Mouse (Mus musculus) testis, adult 2 months (tissue): Measurements from ENCODE around the gene Trim40. TPM values are rescaled to one million over a fixed set of nuclear protein-coding genes. Genes with fewer than 3 reads are reported as not detected.
A peak's percentile ranks its signal among the peaks of the same experiment; 100 is the strongest.

Experiments used
- H3K27ac ChIP-seq: fragments of 200-500 bp; 2 replicates; pipeline ENCODE4 v1.5.1; 2012; ENCODE audit warnings: low read depth, low read length; ENCODE audit not compliant: control insufficient read depth, insufficient read depth
- H3K27me3 ChIP-seq: fragments of 200-500 bp; 2 replicates; pipeline ENCODE4 v1.6.1; 2012; ENCODE audit warnings: mild to moderate bottlenecking, low read length, moderate library complexity; ENCODE audit not compliant: control insufficient read depth, insufficient read depth
- H3K36me3 ChIP-seq: fragments of 200-500 bp; 2 replicates; pipeline ENCODE4 v1.6.1; 2012; ENCODE audit warnings: mild to moderate bottlenecking, low read length; ENCODE audit not compliant: control insufficient read depth, insufficient read depth
- H3K4me1 ChIP-seq: fragments of 200-500 bp; 2 replicates; pipeline ENCODE4 v1.6.1; 2012; ENCODE audit warnings: low read length; ENCODE audit not compliant: control insufficient read depth, insufficient read depth
- H3K4me3 ChIP-seq: fragments of 200-500 bp; 2 replicates; pipeline ENCODE4 v1.5.1; 2012; ENCODE audit warnings: low read depth, mild to moderate bottlenecking, low read length, moderate library complexity, mixed read lengths; ENCODE audit not compliant: control insufficient read depth
- CTCF ChIP-seq: fragments of 200-500 bp; IDR thresholded peaks from 2 replicates; pipeline ENCODE4 v1.5.1; 2012; ENCODE audit warnings: low read depth, mild to moderate bottlenecking, inconsistent platforms, low read length, moderate library complexity; ENCODE audit not compliant: control insufficient read depth, insufficient read depth, insufficient replicate concordance
- POLR2A ChIP-seq: fragments of 200-500 bp; IDR thresholded peaks from 2 replicates; pipeline ENCODE4 v1.6.1; 2012; ENCODE audit warnings: low read depth, mild to moderate bottlenecking, inconsistent platforms, low read length, moderate library complexity; ENCODE audit not compliant: control insufficient read depth
- polyA plus RNA-seq: library from polyadenylated mRNA; depleted of rRNA; stranded (reverse); fragments of >200 nt; gene quantifications from 2 replicates; pipeline ENCODE4 v1.2.3, GENCODE M21; 2012

Trim40 gene
- polyA plus RNA-seq, 1 experiment: not detected

DNA sequence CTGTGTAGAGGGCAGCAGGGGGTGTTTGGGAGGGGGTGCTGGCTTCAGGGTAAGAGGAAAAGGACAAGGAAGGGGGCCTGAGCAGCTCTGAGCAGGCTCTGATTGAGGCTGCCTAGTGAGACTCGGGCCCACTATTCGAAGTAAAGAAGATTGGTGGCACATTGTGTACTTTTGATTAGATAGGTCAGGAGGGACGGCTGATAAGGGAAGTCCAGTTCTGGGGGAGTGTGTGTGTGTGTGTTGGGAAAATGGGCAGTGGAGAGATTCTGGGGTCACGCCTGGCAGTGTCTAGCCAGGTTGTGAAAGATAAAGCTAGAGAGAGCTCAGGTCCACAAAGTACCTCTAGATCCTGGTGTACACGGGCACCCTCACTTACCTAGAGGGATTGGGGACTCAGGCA is 38.3 kb downstream of the Trim40 start:
- no peak for TF ChIP-seq CTCF
- no peak for TF ChIP-seq POLR2A
- H3K27me3 ChIP-seq: no peaks in the 10 kb centered on the region
- H3K27ac ChIP-seq: no peak overlapping the region
- no peaks in the 10 kb centered on the region for H3K36me3 ChIP-seq
- no peak overlapping the region for H3K4me3 ChIP-seq
- H3K4me1 ChIP-seq: no peaks in the 10 kb centered on the region; the same call in 1 of the 2 replicates

DNA sequence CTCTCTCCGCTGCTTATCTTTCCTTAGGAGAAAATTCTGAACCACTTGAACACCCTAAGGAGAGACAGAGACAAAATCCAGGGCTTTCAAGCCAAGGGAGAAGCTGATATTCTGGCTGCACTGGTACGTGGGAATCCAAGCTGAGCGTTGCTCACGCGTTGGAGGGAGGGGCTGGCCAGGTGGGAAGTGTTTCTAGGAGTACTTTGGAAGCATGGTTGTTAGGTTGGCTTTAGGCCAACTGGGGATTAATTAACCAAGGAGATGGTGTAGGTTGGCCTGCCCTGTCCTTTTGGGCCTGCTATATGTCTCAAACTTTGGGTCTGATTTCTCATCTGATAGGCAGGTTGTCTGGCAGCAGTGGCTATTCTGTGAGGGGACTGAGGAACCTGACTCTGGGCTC is 38.7 kb downstream of the Trim40 start:
- H3K36me3 ChIP-seq: no peaks in the 10 kb centered on the region
- H3K27ac ChIP-seq: no peak overlapping the region
- no peak overlapping the region for H3K4me3 ChIP-seq
- TF ChIP-seq POLR2A (no peak), CTCF (no peak)
- no peaks in the 10 kb centered on the region for H3K27me3 ChIP-seq
- no peaks in the 10 kb centered on the region; the same call in 1 of the 2 replicates for H3K4me1 ChIP-seq

DNA sequence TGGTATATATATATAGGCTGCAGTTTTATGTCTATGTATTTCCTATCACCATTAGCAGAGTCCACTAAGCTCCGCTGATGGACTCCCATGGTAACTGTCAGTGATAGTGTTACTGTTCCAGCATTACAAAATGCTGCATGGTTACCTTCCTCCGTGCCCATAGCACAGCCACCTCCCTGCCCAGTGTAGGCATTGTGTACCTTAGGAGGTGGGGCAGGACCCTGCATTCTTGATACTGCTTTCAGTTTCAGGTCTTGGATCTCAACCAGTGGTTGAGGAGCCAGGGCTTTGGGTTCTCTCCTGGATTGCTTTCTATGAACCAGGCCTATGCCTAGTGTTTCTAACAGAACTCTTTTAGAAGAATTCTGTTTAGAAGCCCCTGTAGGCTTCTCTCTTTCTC is 39.9 kb downstream of the Trim40 start:
- Histone ChIP-seq H3K4me3 (no peak overlapping the region), H3K27ac (peak overlapping the region; percentile 27; the same call in 1 of the 2 replicates), H3K27me3 (no peaks in the 10 kb centered on the region), H3K36me3 (no peaks in the 10 kb centered on the region), H3K4me1 (no peaks in the 10 kb centered on the region; the same call in 1 of the 2 replicates)
- no peak for TF ChIP-seq CTCF
- no peak for TF ChIP-seq POLR2A

DNA sequence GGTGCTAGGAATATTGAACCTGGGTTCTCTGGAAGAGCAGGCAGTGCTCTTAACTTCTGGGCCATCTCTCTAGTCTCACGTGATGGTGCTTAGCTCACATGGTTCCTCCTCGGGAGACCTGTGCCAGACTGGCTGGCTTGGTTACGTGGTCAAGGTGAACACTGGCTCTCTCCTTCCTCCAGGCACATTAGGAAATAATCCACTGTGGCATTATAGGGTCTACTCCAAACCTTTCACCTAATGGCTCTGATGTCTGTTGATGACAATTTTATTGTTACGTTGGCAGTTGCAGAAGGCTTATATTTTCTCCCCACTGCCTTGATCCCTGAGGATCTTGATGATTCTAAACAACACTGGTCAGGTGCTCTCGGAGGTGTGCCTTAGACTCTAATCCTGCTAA is 41.0 kb downstream of the Trim40 start:
- H3K4me3 ChIP-seq: no peak overlapping the region
- no peak for TF ChIP-seq POLR2A
- no peak for TF ChIP-seq CTCF
- no peaks in the 10 kb centered on the region for H3K27me3 ChIP-seq
- H3K4me1 ChIP-seq: no peaks in the 10 kb centered on the region; the same call in 1 of the 2 replicates
- no peaks in the 10 kb centered on the region for H3K36me3 ChIP-seq
- no peak overlapping the region for H3K27ac ChIP-seq

DNA sequence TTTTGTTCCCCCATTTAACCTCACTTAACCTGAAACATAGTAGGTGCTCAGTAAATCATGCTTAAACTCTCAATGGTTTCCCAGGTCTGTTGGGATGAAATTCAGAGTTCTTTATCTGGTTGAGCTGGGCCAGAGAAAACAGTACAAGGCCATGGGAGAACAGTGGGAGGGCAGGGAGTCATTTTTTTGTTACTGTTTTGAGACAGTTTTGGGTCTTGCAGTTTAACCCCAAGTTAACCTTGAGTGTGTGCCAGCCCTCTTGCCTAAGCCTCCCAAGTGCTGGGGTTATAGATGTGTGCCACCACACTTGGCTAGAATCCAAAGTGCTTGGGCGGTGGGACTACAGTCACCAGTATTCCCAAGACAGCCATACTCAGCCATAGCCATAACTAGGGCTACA is 45.2 kb downstream of the Trim40 start:
- H3K27ac ChIP-seq: no peak overlapping the region; the same call in 1 of the 2 replicates

DNA sequence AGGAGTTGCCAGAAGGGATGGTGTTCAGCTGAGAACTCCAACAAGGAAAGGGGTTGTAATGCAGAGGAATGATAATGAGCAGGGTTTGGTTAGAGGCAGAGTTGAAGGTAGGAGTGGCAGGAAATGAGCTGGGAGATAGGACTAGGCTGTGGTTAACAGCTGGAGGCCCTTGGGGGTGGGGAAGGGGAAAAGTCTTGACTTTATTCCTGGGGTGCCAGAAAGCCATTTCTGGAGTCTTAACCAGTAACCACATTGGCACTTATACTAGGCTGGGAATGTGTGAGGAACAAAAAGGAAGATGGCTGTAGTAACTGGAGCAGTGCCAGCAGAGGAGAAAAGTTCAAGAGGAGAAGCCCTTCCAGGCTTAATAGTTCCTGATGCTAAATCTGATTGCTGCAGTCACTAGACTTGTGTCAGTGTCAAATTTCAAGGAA is 45.6 kb downstream of the Trim40 start:
- no peak for TF ChIP-seq CTCF
- TF ChIP-seq POLR2A: no peak
- Histone ChIP-seq H3K27ac (peak overlapping the region; percentile 36), H3K36me3 (no peaks in the 10 kb centered on the region)

More for the DNA sequence above, 45.2 kb downstream of the Trim40 start:
- Histone ChIP-seq H3K4me1 (no peaks in the 10 kb centered on the region; the same call in 1 of the 2 replicates), H3K36me3 (no peaks in the 10 kb centered on the region), H3K27me3 (no peaks in the 10 kb centered on the region), H3K4me3 (no peak overlapping the region)
- TF ChIP-seq POLR2A (no peak), CTCF (no peak)

DNA sequence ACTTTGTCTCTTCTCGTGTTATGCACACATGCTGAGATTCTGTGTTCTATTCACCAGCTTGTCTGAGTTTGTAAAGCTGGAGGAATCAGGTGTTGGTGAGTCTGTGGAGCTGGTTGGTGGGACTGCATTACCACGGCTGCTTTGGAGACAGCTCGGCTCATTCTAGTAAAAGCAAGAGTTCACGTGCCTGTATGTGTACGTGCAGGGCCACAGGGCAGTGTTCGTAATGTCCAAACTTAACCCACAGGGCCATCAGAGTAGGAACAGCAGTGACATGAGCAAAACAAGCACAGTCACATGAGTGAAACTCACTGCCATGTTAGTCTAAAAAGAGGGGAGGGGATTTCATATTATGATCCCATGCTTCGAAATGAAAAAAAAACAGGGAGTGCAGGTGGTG is 46.2 kb downstream of the Trim40 start:
- H3K4me3 ChIP-seq: no peak overlapping the region
- H3K36me3 ChIP-seq: no peaks in the 10 kb centered on the region
- H3K27ac ChIP-seq: peak overlapping the region; percentile 37; the same call in 1 of the 2 replicates
- no peaks in the 10 kb centered on the region; the same call in 1 of the 2 replicates for H3K4me1 ChIP-seq
- H3K27me3 ChIP-seq: no peaks in the 10 kb centered on the region
- TF ChIP-seq POLR2A (no peak), CTCF (no peak)

More for the DNA sequence above, 45.6 kb downstream of the Trim40 start:
- no peaks in the 10 kb centered on the region for H3K27me3 ChIP-seq
- H3K4me1 ChIP-seq: no peaks in the 10 kb centered on the region; the same call in 1 of the 2 replicates
- H3K4me3 ChIP-seq: no peak overlapping the region

DNA sequence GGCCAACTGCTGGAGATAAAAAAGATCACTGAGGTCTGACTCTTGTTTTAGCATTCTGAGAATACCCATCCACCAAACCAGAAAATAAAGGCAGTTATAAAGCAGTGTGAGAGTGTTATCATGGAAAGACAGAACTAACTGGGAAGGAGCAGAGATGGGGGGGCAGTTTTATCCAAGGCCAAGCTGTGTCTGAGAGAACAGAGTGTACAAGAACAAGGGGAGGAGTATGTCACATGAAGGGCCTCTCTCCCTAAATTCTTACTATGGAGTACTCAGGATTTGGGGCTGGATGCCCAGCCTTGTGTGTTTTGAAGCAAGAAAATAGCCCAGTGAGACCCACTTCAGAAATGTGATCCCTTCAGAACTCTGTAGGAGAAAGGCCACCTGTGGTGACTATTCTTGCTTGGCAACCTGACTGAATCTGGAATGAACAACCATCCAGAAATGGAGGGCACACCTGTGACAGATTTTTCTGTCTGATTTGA is 48.9 kb downstream of the Trim40 start:
- TF ChIP-seq CTCF (no peak), POLR2A (no peak)
- Histone ChIP-seq H3K4me3 (no peak overlapping the region), H3K36me3 (no peaks in the 10 kb centered on the region), H3K27ac (peak overlapping the region; percentile 84), H3K4me1 (peaks cover 4% of the 10 kb centered on the region), H3K27me3 (no peaks in the 10 kb centered on the region)
